Mouse (Mus musculus) G1E (cell line): ENCODE measurements around the gene Tmprss5.

ENCODE experiments used
- GATA1 ChIP-seq: IDR thresholded peaks from 2 replicates; pipeline ENCODE4 v1.6.1; 2012; ENCODE audit warnings: borderline replicate concordance, low read length, inconsistent platforms, mixed read lengths
- POLR2AphosphoS5 ChIP-seq: IDR thresholded peaks from 2 replicates; pipeline ENCODE4 v1.6.1; 2012; ENCODE audit warnings: low read depth, low read length, inconsistent platforms; ENCODE audit not compliant: insufficient replicate concordance

DNA sequence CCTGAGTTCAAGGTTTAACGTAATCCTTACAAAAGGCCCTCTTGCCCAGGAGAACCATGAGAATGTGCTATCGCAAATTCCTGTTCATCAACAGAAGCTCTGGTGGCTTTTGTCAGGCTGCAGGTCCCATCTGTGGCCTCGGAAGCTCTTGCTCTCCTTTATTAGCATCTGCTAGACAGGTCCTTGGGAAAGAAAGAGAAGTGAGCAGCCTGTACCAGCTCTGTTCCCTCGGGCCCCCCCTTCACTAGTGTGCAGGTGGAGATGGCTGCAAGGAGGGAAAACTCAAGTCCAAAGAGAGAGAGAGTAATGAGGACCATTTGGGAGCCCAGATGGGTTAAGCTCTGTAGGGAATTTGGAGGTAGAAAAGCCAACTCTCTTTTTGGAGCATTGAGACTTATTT lies 38.7 kb downstream of the Tmprss5 start:
- TF ChIP-seq POLR2AphosphoS5: no peak
- TF ChIP-seq GATA1: no peak
